Mouse (Mus musculus): ENCODE measurements at regions not wholly inside any gene's neighbourhood (a gene's known extent, or its start where the extent isn't known, plus 50 kb on each side); places are given as distances from the start of the nearest gene placed in this dataset.

- TF ChIP-seq CTCF (conservative IDR thresholded peaks at IDR 0.05; ENCODE audit: low read length) (no peak), NANOG (IDR thresholded peaks at IDR 0.05; ENCODE audit: borderline replicate concordance, low read length) (no peak), POU5F1 (IDR thresholded peaks at IDR 0.05; ENCODE audit: borderline replicate concordance, low read length) (no peak)
Measured at GRCm38 (mm10) chr13:84612497-84612896, 390.4 kb downstream of the Tmem161b start.
